Mouse (Mus musculus) embryo, embryonic 11 days (tissue): ENCODE measurements around the gene Ctdspl.
A peak's percentile ranks its signal among the peaks of the same experiment; 100 is the strongest.

ENCODE experiments used
- DNase-seq: peaks from one replicate; pipeline ENCODE4 v3.0.0-alpha.2; 2015

The Ctdspl gene

GRCm38 (mm10) chr9:118920798-118921515 lies 5.3 kb upstream of the Ctdspl start:
- peak; percentile 89 for DNase-seq

- DNase-seq, result no peak
Measured at GRCm38 (mm10) chr9:118921926-118922325, 4.3 kb upstream of the Ctdspl start.

- no peak for DNase-seq
Measured at GRCm38 (mm10) chr9:118924554-118925085, 1.6 kb upstream of the Ctdspl start.

- peak; percentile 97 for DNase-seq
Measured at GRCm38 (mm10) chr9:118925286-118926110, 755 bp upstream of the Ctdspl start.

DNA sequence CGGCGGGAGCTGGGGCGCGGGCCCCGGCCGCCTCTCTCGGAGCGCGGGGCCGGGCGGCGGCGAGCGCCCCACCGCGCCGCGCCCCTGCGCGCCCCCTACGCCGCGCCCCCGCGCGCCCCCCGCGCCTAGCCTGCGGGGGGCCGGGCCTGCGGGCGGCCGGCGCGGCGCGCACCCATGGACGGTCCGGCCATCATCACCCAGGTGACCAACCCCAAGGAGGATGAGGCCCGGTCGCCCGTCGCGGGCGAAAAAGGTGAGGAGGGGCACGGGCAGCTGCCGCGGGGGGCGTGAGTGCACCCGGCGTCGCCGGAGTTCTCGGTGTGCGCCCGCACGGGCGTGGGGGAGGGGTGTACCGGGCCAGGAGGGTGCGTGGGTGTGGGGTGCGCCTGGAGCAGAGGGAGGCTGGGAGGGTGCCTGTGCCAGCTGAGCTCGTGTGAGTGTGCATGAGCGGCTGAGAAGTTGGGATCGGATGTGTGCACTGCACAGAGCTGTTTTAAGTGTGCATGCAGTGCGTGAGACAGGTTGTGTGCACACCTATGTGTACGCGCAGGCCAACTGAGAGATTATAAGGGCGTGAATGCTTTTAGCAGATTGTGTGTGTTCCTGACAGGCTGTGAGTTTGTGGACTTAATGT lies 552 bp downstream of the Ctdspl start:
- peak; percentile 53 for DNase-seq

DNA sequence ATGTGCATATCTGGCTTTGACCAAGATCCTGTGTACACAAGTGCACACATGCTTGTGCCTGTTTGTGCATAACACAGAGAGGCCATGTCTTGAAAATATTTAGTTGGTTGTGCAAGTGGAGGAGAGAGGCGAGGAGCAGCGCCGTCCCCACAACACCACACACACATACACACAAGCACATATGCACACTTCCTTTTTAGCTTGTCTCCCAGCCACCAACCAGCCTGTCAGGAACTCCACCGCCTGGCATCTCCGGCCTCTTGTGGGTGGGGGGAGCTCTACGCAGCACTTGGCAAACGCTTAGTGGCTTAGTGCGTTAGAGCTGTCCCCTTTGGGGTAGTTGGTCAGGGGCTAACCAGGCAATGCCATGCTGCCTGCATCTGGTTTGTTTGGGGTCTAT lies 1.2 kb downstream of the Ctdspl start:
- no peak for DNase-seq

DNA sequence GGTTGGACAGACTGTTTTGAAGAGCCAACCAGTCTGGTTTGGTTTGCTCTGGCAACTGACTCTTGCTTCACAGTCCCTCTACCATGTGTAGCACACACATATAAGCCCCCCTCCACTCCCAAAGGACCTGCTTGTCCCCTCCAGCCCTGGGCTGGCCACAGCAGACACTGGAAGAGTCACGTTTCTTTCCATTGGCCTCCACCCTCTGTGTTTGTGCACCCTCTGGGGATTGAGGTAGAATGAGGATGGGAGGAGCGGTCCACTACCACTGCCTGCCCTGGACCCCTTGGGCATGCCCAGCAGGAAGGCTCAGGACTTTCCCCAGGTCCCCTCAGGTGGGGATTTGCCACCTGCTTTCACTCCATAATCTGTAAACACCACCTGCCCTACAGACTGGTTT lies 1.8 kb downstream of the Ctdspl start:
- DNase-seq, result no peak

GRCm38 (mm10) chr9:118928656-118929055 lies 2.4 kb downstream of the Ctdspl start:
- DNase-seq, result no peak

- no peak for DNase-seq
Measured at GRCm38 (mm10) chr9:118930611-118931010, 4.4 kb downstream of the Ctdspl start.

DNA sequence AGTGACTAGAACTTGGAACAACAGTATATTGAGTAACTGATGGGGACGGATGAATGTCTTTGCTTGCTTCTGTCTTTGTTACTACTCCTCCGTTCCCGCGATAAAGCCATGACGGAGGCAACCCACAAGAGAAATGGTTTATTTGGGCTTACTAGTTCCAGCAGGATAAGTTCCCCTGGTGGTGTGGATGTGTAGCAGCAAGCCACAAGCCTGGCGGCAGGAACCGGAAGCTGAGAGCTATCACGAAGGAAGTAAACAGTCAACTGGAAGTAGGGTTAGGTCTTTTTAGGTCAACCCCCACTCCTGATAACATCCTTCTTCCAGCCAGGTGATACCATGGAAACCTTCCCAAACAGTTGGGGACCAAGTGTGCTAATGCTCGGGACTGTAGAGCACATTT lies 7.5 kb downstream of the Ctdspl start:
- no peak for DNase-seq

GRCm38 (mm10) chr9:118934319-118934718 lies 8.1 kb downstream of the Ctdspl start:
- DNase-seq, result no peak

GRCm38 (mm10) chr9:118935098-118935497 lies 8.8 kb downstream of the Ctdspl start:
- no peak for DNase-seq

GRCm38 (mm10) chr9:118936071-118936470 lies 9.8 kb downstream of the Ctdspl start:
- no peak for DNase-seq

DNA sequence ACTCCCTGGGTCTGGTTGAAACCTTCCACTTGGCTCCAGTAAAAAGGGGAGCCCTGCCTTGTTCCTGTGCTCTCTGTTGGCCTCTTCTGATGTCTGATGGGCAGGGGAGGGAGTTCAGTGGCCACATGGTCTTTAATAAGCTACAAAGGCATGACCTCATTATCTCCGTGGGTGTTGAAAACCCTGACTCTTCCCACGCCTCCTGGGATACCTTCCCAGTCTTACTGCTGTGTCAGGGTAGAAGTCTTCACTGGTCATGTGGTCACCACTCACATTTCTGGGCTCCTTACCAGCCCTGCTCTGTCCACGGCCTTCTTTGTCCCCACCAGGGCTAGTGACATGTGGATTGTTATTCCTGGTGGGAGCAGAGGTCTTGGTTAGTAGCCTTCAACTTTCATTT lies 11.3 kb downstream of the Ctdspl start:
- DNase-seq, result no peak

- peak; percentile 53 for DNase-seq
Measured at GRCm38 (mm10) chr9:118939410-118939809, 13.2 kb downstream of the Ctdspl start.

GRCm38 (mm10) chr9:118939831-118940230 lies 13.6 kb downstream of the Ctdspl start:
- no peak for DNase-seq

GRCm38 (mm10) chr9:118940591-118941207 lies 14.4 kb downstream of the Ctdspl start:
- DNase-seq, result no peak

DNA sequence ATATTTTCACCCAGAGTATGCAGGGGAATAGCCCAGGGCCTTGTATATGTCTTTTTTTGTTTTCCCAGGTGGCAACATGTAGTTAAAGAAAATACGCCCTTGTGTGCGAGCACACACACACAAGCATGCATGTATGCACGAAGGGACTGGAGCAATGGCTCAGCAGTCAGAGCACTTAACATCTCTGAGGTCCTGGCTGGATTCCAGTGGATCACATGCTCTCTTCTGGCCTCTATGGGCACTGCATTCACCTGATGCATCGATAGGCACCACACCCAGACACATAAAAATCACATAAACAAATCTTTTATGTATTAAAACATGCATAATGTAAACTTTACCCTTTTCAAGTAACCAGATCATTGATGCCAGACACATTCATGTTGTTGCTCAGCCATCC lies 15.8 kb downstream of the Ctdspl start:
- no peak for DNase-seq

DNA sequence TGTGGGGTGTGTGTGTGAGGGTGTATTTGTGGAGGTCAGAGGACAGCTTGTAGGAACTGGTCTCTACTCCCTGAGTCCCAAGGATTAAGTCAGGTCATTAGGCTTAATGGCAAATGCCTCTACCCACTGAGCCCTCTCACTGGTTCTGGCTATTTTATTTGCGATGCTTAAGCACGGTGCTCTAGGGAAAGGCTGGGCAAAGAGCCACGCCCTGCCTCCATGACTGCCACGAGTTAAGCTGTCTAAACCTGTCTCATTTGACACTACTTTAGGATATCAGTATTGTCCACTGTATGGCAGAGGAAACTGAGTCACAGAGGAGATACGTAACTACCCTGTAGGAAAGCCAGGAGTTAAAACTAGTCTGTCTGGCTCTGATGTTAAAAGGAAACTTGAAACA lies 17.7 kb downstream of the Ctdspl start:
- DNase-seq, result no peak

DNA sequence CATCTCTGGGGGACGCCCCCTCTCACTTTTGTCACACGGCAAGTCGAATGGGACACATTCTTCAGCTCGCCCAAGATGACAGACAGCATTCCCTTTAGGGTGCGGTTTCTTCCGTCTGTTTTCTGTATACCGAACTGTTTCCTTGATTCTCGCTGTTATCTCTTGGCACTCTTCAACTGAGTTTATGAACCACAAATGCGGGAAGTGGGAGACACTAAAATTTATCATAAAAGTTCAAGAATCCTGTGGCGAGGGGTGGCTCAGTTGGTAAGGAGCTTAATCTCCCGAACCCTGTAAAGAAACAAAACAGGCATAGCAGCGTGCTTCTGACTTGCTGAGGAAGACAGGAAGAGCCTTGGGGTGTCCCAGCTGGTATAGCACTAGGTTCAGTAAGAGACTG lies 18.1 kb downstream of the Ctdspl start:
- DNase-seq, result no peak

GRCm38 (mm10) chr9:118948486-118948885 lies 22.2 kb downstream of the Ctdspl start:
- no peak for DNase-seq

DNA sequence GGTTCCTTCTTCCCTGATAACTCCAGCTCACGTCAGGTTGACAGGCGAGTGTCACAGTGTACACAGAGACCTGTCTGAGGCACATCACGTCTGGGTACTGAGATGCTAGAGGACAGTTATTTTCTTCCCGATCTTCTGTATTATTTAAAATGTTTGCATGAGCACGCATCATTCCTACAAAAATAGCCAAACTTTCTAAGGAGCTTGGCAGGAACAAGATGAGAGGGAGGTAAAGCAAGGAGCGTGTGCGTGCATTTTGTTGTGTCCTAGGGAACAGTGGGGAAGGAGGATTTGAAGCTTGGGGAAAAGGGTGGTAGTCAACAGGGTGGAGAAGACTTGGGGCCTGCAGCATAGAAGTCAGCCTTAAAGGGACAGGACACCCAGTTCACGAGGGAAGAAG lies 22.9 kb downstream of the Ctdspl start:
- DNase-seq, result no peak

DNA sequence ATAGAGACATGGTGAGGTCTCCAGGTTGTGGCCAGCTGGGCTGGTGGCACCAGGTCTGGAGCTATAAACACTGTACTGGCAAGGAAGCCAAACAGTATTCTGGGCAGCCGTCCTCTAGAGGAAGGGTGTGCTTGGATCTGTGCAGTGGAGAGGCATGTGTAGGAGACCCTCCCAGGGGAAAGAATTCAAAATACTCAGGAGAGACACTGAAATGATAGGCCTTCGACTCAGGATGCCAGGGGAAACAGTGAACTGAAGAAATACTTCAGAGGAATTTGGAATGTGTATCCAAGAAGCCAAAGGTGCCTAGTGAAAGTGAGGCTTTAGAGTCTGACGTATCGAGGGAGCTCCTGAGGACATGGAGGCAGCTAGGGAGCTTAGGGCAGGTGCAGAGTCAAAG lies 23.4 kb downstream of the Ctdspl start:
- DNase-seq, result no peak
